Mouse (Mus musculus) ES-CJ7 (cell line): ENCODE data around the gene Cacnb1.

ENCODE experiments used
- DNase-seq: peaks from one replicate; pipeline ENCODE4 v3.0.0; 2011; ENCODE audit warnings: low read depth, low spot score

Cacnb1 gene

DNA sequence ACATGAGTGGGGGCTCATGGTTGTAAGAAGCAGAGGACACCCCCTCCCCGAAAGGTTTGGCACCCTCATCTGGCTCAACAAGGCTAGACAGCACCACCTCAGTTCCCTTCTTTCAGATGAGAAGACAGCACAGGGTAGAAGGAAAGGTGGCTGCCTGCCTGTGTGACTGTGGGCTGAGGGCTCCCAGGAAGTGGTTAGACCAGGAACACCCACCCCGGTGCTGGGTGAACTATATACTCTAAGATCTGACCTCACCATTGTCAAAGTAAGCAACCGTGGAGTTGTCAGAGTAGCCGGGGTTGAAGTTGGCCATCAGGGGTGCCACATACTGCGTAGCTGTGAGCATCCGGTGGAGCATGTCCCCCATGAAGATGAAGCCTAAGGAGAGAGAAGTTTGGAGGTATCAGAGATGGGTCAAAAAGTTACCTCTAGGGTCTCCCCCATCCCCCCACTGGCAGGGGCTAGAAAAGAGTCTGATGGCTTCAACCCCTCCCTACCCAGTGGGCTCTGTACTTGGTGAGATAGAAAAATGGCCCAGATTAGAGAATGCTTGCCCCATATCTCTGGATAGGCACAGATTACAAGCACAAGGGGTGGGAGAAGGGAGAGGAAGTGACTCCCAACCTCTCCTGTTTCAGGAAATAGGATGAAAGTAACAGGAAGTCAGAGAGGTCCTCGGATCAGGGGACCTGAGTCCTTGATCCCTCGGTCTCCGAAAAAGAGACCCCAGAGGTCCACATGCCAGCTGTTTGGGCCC lies 67.5 kb downstream of the Cacnb1 start:
- no peak for DNase-seq

DNA sequence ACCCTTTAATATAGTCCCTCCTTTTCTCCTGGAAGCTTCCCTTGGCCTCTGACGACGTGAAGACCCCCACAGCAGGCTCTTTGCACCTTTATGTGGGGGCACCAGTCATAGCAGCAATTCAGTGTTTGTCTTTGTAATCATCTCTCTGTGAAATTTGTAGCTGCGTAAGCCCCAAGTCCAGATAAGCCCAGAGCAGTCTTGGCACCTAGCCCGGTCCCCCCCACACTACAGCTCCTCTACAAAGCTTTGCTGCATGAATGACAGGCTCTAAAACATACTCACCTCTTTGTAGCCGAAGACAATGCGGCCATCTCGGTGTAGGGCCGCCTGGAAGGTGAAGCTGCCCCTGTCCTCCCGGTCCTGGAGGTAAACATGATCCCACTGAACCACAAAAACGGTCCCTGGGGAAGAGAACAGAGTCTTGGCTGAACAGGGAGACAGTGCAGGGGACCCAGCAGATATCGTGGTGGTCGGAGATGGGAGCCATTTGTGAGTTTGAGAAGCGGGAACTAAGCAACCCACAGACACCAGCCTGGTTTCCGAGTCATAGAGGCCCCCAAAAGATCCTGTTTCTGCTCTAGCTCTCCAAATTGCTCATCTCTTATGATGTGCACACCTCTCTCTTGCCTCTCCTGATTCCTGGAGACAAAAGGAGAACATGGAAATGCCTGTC lies 68.2 kb downstream of the Cacnb1 start:
- DNase-seq = no peak

DNA sequence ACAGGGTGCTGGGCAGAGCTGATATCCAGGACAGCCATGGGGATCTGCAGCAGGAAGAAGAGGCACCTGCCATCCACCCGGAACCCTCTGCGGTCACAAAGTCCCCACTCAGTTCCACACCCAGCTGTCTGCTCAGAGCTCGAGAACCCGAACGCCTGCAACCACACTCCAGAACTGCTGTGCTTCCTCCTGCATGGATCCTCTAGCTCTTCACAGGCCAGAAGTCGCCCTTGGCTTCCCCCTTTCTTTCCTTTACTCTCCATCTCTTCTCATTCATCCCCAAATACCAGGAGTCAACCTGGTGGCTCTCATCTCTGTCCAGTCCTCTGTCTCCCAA lies 68.9 kb downstream of the Cacnb1 start:
- DNase-seq = no peak

DNA sequence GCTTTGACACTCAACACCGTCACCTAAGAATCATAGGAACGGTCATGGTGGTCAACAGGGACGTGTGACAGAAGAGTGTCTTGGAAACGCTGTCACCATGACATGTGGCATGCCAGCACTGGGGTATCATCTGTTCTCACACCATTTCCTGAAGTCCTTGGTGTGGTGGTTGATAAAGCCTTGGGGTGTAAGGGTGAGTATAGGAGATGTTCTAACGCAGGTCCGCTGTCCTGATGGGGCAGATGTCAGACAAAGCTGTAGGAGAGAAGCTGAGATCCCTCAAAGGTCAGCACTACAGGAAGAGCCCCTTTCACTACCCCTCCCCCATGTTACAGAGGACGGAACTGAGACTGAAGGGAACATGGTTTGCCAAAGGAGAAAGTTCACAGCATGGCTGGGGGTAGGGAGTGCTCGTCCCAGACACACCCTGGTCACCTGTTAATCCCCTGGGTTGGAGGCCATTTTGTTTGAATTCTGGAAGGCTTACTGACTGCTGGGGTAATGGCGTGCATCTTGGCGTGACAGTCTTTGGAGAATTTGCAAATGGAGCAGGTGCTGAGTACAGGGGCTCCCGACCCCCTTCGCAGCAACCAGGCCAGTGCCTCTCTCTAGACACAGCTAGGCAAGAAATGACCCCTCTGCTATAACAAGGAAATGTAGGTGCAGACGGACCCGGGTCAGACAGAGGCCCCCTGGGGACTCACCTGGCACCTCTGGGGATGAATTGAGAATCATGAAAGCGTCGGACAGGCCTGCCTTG lies 69.5 kb downstream of the Cacnb1 start:
- no peak for DNase-seq

DNA sequence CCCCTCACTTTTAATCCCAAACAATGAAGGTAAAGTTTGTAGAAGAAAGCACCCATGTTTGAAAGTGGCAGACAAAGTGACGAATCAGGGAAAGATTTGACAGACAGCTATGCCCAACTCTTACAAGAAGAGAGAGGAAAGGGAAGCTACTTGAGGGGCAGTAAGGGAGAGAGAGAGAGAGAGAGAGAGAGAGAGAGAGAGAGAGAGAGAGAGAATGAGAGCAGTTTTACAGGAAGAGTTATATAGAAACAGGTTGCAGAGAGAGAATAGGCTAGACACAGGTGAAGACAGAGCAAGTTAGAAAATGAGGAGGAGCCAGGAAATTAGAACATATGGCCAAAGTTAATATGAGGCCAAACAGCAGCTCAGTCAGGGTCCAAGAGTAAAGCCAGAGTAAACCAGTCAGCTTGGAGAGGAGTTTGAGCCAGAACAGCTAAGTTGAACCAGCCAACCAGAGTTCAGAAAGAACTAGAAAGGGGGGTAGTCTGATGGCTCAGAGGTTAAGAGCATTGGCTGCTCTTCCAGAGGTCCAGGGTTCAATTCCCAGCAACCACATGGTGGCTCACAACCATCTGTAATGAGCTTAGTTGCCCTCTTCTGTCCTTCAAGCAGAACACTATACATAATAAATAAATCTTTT lies 70.3 kb downstream of the Cacnb1 start:
- DNase-seq = no peak
